Mouse (Mus musculus) megakaryocyte, embryonic 14.5 days (primary cell): ENCODE measurements around the gene Large1. TPM values are rescaled to one million over a fixed set of nuclear protein-coding genes. Genes with fewer than 3 reads are reported as not detected.
"Not testable (repeated sequence)": the region's sequence is repeated elsewhere in the genome, so short reads cannot be mapped to it uniquely, and the experiment has no call there.

ENCODE experiments used
- H3K27me3 ChIP-seq: replicated peaks from 2 replicates; pipeline ENCODE3; 2012; ENCODE audit warnings: inconsistent platforms
- H3K36me3 ChIP-seq: replicated peaks from 2 replicates; pipeline ENCODE3; 2012; ENCODE audit warnings: low read length, inconsistent platforms, mixed read lengths
- H3K4me1 ChIP-seq: 2 replicates; pipeline ENCODE4 v1.6.1; 2012; ENCODE audit warnings: inconsistent platforms
- H3K4me3 ChIP-seq: replicated peaks from 2 replicates; pipeline ENCODE3; 2012; ENCODE audit warnings: moderate library complexity, mild to moderate bottlenecking, inconsistent platforms
- H3K9me3 ChIP-seq: 2 replicates; pipeline ENCODE4 v1.6.1; 2012; ENCODE audit warnings: inconsistent platforms
- FLI1 ChIP-seq: IDR thresholded peaks from 2 replicates; pipeline ENCODE4 v1.6.1; 2012; ENCODE audit warnings: low read length, inconsistent platforms, mixed read lengths
- GATA1 ChIP-seq: IDR thresholded peaks from 3 replicates; pipeline ENCODE4 v1.6.1; 2012; ENCODE audit warnings: mixed read lengths, low read length, inconsistent platforms, borderline replicate concordance
- polyA plus RNA-seq: library from polyadenylated mRNA; stranded (reverse); fragments of >175 nt; gene quantifications from 2 replicates; pipeline ENCODE4 v1.2.3, GENCODE M21; 2012; ENCODE audit warnings: low replicate concordance; ENCODE audit not compliant: insufficient read depth

Gene Large1
- polyA plus RNA-seq: 0.07 and 0.62 TPM in 2 replicates

GRCm38 (mm10) chr8:73353108-73353793 lies at the start of gene Large1:
Large1 (minus strand) TSS chr8:73353540.
- H3K4me3 ChIP-seq: peak within 1 kb of the TSS; percentile 93
- 0 out of 2 replicates have a peak, but pooled peaks cover 8% of the 10 kb centered on the region for H3K9me3 ChIP-seq

GRCm38 (mm10) chr8:73400343-73400742 lies 47.0 kb upstream of the Large1 start:
- 0 out of 2 replicates have a peak, but pooled peaks cover 3% of the 10 kb centered on the region for H3K9me3 ChIP-seq
- TF ChIP-seq FLI1 (no peak), GATA1 (no peak)
- H3K4me1 ChIP-seq: no peaks in the 10 kb centered on the region
- no peaks in the 10 kb centered on the region for H3K36me3 ChIP-seq
- no peaks in the 10 kb centered on the region for H3K27me3 ChIP-seq
- no peak overlapping the region for H3K4me3 ChIP-seq

More at GRCm38 (mm10) chr8:73353108-73353793, at the start of gene Large1:
- Histone ChIP-seq H3K4me1 (peaks cover 26% of the 10 kb centered on the region), H3K27me3 (peaks cover 43% of the 10 kb centered on the region), H3K36me3 (no peaks in the 10 kb centered on the region)
- no peak for TF ChIP-seq FLI1
- TF ChIP-seq GATA1: no peak

- H3K9me3 ChIP-seq: peaks cover 21% of the 10 kb centered on the region
- not testable (repeated sequence) for H3K4me3 ChIP-seq, H3K36me3 ChIP-seq, H3K27me3 ChIP-seq, H3K4me1 ChIP-seq
These were observed 19.7 kb upstream of the Large1 start for GRCm38 (mm10) chr8:73373001-73373400.

GRCm38 (mm10) chr8:73355979-73356378 lies 2.6 kb upstream of the Large1 start:
- TF ChIP-seq GATA1 (no peak), FLI1 (no peak)
- Histone ChIP-seq H3K36me3 (no peaks in the 10 kb centered on the region), H3K9me3 (0 out of 2 replicates have a peak, but pooled peaks cover 8% of the 10 kb centered on the region), H3K27me3 (peaks cover 41% of the 10 kb centered on the region), H3K4me1 (peaks cover 26% of the 10 kb centered on the region), H3K4me3 (no peak overlapping the region)

GRCm38 (mm10) chr8:73354201-73354881 lies 1.0 kb upstream of the Large1 start:
- no peak for TF ChIP-seq FLI1
- TF ChIP-seq GATA1: no peak
- peaks cover 26% of the 10 kb centered on the region for H3K4me1 ChIP-seq

GRCm38 (mm10) chr8:73353794-73354179 lies 447 bp upstream of the Large1 start:
- Histone ChIP-seq H3K36me3 (no peaks in the 10 kb centered on the region), H3K9me3 (0 out of 2 replicates have a peak, but pooled peaks cover 8% of the 10 kb centered on the region), H3K4me1 (peaks cover 26% of the 10 kb centered on the region), H3K4me3 (peak overlapping the region; percentile 93), H3K27me3 (peaks cover 43% of the 10 kb centered on the region)
- TF ChIP-seq GATA1 (no peak), FLI1 (no peak)

More at GRCm38 (mm10) chr8:73354201-73354881, 1.0 kb upstream of the Large1 start:
- Histone ChIP-seq H3K36me3 (no peaks in the 10 kb centered on the region), H3K9me3 (0 out of 2 replicates have a peak, but pooled peaks cover 8% of the 10 kb centered on the region), H3K27me3 (peaks cover 43% of the 10 kb centered on the region), H3K4me3 (peak overlapping the region; percentile 93)

- Histone ChIP-seq H3K36me3 (no peaks in the 10 kb centered on the region), H3K27me3 (peaks cover 43% of the 10 kb centered on the region), H3K4me3 (peak overlapping the region; percentile 93), H3K9me3 (0 out of 2 replicates have a peak, but pooled peaks cover 8% of the 10 kb centered on the region), H3K4me1 (peaks cover 26% of the 10 kb centered on the region)
- no peak for TF ChIP-seq FLI1
These were observed 836 bp downstream of the Large1 start for GRCm38 (mm10) chr8:73352301-73353107.

GRCm38 (mm10) chr8:73350366-73350765 lies 3.0 kb downstream of the Large1 start:
- peaks cover 26% of the 10 kb centered on the region for H3K4me1 ChIP-seq
- no peak for TF ChIP-seq FLI1
- TF ChIP-seq GATA1: no peak
- H3K9me3 ChIP-seq: 0 out of 2 replicates have a peak, but pooled peaks cover 8% of the 10 kb centered on the region

GRCm38 (mm10) chr8:73342761-73343395 lies 10.5 kb downstream of the Large1 start:
- H3K4me3 ChIP-seq: no peak overlapping the region
- H3K27me3 ChIP-seq: no peaks in the 10 kb centered on the region
- H3K36me3 ChIP-seq: no peaks in the 10 kb centered on the region
- TF ChIP-seq FLI1 (no peak), GATA1 (no peak)
- no peaks in the 10 kb centered on the region for H3K4me1 ChIP-seq
- peaks cover 20% of the 10 kb centered on the region for H3K9me3 ChIP-seq

More at GRCm38 (mm10) chr8:73350366-73350765, 3.0 kb downstream of the Large1 start:
- Histone ChIP-seq H3K4me3 (no peak overlapping the region), H3K27me3 (peaks cover 41% of the 10 kb centered on the region), H3K36me3 (no peaks in the 10 kb centered on the region)
